Mouse (Mus musculus) monocyte, adult 2 months (primary cell): ENCODE measurements around the gene Zbed6.

Experiments
- DNase-seq, 2 experiments: peaks; one replicate each; pipeline ENCODE4 v3.0.0; 2022; ENCODE audit warnings: low spot score in 2 of 2, low read depth in 1 of 2

Gene Zbed6

GRCm38 (mm10) chr1:133663427-133663826 lies 2.7 kb upstream of the Zbed6 start:
- no peak for DNase-seq

GRCm38 (mm10) chr1:133662941-133663340 lies 2.3 kb upstream of the Zbed6 start:
- DNase-seq = no peak

GRCm38 (mm10) chr1:133661203-133661933 lies 683 bp upstream of the Zbed6 start, which contains the start of gene Gm38394:
Gene Gm38394 (minus strand): TSS chr1:133661318.
- DNase-seq = peak; percentile 84

GRCm38 (mm10) chr1:133658878-133659277 lies 1.8 kb downstream of the Zbed6 start:
- no peak for DNase-seq

GRCm38 (mm10) chr1:133656811-133657210 lies 3.9 kb downstream of the Zbed6 start:
- DNase-seq = no peak

GRCm38 (mm10) chr1:133653033-133653432 lies 7.7 kb downstream of the Zbed6 start:
- no peak for DNase-seq

GRCm38 (mm10) chr1:133650288-133651055 lies 10.2 kb downstream of the Zbed6 start:
- DNase-seq = no peak

- DNase-seq = no peak
Observed at GRCm38 (mm10) chr1:133645652-133646051, 15.0 kb downstream of the Zbed6 start.

GRCm38 (mm10) chr1:133641163-133641562 lies 19.5 kb downstream of the Zbed6 start:
- DNase-seq = no peak

GRCm38 (mm10) chr1:133638517-133638916 lies 22.2 kb downstream of the Zbed6 start:
- no peak for DNase-seq

- no peak for DNase-seq
Observed at GRCm38 (mm10) chr1:133632168-133632567, 28.5 kb downstream of the Zbed6 start.

- DNase-seq = no peak
Observed at GRCm38 (mm10) chr1:133625052-133625451, 35.6 kb downstream of the Zbed6 start.

GRCm38 (mm10) chr1:133618311-133618710 lies 42.4 kb downstream of the Zbed6 start:
- no peak for DNase-seq

- DNase-seq = no peak
Observed at GRCm38 (mm10) chr1:133617908-133618307, 42.8 kb downstream of the Zbed6 start.

- peak in 1 of 2 experiments; percentile 4 for DNase-seq
Observed at GRCm38 (mm10) chr1:133613817-133614216, 46.9 kb downstream of the Zbed6 start.

GRCm38 (mm10) chr1:133611436-133611835 lies 49.2 kb downstream of the Zbed6 start:
- no peak for DNase-seq

- no peak for DNase-seq
Observed at GRCm38 (mm10) chr1:133610601-133611000, 50.1 kb downstream of the Zbed6 start.

GRCm38 (mm10) chr1:133609771-133610502 lies 50.7 kb downstream of the Zbed6 start, which contains the start of gene Snrpe:
Gene Snrpe (minus strand): TSS chr1:133610291.
- peak; percentile 85 to 91 for DNase-seq
